Mouse (Mus musculus): ENCODE data around the gene Myoc.
"Not testable (repeated sequence)": the region's sequence is repeated elsewhere in the genome, so short reads cannot be mapped to it uniquely, and the experiment has no call there.

The Myoc gene

GRCm38 (mm10) chr1:162639051-162639750, at the start of gene Myoc:
Gene Myoc, plus strand, starts transcription at chr1:162639155.
- DNase-seq (ENCODE audit: inconsistent age in 2 of 2, low spot score in 1 of 2) = no peak

GRCm38 (mm10) chr1:162589443-162589842, 49.5 kb upstream of the Myoc start:
- peak in 1 of 2 experiments; percentile 30 for DNase-seq (ENCODE audit: inconsistent age in 2 of 2, low spot score in 1 of 2)

- DNase-seq (ENCODE audit: inconsistent age in 2 of 2, low spot score in 1 of 2) = no peak
Observed at GRCm38 (mm10) chr1:162590415-162590997, 48.4 kb upstream of the Myoc start.

- no peak for DNase-seq (ENCODE audit: inconsistent age in 2 of 2, low spot score in 1 of 2)
Observed at GRCm38 (mm10) chr1:162597379-162598102, 41.4 kb upstream of the Myoc start.

DNA sequence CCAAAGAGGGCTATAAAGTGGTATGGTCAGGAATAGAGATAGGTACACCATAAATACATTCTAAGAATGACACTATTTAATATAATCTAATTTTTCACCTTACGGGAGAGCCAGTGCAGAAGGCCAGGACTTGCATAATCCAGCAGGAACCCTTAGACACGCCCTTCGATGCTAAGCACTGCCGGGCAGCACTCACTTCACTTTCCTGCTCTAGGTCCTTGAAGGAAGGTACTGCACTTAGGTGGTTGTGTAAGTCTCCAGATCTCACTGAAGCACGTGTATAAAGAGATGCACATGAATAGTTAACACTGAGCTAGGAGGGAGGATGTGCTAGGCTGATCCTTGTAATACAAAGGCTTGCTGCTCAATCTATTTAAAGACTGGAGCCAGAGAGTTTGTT, 39.3 kb upstream of the Myoc start:
- no peak for DNase-seq (ENCODE audit: inconsistent age in 2 of 2, low spot score in 1 of 2)

- no peak for DNase-seq (ENCODE audit: inconsistent age in 2 of 2, low spot score in 1 of 2)
Observed at GRCm38 (mm10) chr1:162601288-162601687, 37.7 kb upstream of the Myoc start.

- DNase-seq (ENCODE audit: inconsistent age in 2 of 2, low spot score in 1 of 2) = no peak
Observed at GRCm38 (mm10) chr1:162608127-162608526, 30.8 kb upstream of the Myoc start.

- no peak for DNase-seq (ENCODE audit: inconsistent age in 2 of 2, low spot score in 1 of 2)
Observed at GRCm38 (mm10) chr1:162609633-162610250, 29.2 kb upstream of the Myoc start.

- DNase-seq (ENCODE audit: inconsistent age in 2 of 2, low spot score in 1 of 2) = no peak
Observed at GRCm38 (mm10) chr1:162611191-162611590, 27.8 kb upstream of the Myoc start.

- no peak for DNase-seq (ENCODE audit: inconsistent age in 2 of 2, low spot score in 1 of 2)
Observed at GRCm38 (mm10) chr1:162615511-162615910, 23.4 kb upstream of the Myoc start.

GRCm38 (mm10) chr1:162620487-162620886, 18.5 kb upstream of the Myoc start:
- DNase-seq (ENCODE audit: inconsistent age in 2 of 2, low spot score in 1 of 2) = no peak

- DNase-seq (ENCODE audit: inconsistent age in 2 of 2, low spot score in 1 of 2) = no peak
Observed at GRCm38 (mm10) chr1:162623895-162624294, 15.1 kb upstream of the Myoc start.

DNA sequence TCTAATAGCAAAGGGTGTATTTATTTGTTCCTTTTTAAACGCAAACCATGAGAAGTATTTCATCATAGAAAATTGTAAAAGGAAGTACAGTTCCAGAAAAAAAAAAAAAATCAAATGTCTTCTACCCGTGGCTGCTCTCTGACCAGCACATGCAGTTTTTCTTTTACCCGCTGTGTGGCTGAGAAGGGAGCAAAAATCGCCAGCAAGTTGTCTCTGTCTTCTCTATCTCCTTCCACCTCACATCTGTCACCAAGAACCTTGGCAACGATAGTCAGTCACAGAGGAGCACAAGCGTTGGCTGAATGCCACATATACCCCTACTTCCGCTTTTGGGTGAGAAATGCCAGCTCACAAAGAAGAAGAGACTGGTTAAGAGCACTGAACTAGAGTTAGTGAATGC, 13.7 kb upstream of the Myoc start:
- DNase-seq (ENCODE audit: inconsistent age in 2 of 2, low spot score in 1 of 2) = no peak

GRCm38 (mm10) chr1:162627821-162628220, 11.1 kb upstream of the Myoc start:
- not testable (repeated sequence) for DNase-seq (ENCODE audit: inconsistent age in 2 of 2, low spot score in 1 of 2)

DNA sequence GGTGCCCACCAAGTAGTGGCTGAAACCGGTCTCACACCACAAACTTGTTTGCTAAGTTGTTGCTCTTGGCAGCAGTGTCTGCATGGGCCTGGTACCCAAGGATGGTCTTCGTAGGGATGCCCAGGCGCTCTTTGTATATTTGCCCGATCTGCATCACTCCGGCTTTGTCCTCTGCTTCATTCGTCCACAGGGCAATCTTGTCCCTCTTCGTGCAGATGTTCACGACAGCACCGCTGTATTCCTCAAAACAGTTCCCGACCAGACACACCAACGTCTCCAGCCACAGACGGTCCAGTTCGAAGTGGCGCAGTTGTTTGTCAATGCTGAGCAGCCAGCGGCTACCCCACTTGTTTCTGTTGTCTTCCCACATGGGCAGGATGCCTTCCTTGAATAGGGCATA, 10.6 kb upstream of the Myoc start:
- not testable (repeated sequence) for DNase-seq (ENCODE audit: inconsistent age in 2 of 2, low spot score in 1 of 2)

GRCm38 (mm10) chr1:162635291-162635931, 3.5 kb upstream of the Myoc start:
- DNase-seq (ENCODE audit: inconsistent age in 2 of 2, low spot score in 1 of 2) = not testable (repeated sequence)

DNA sequence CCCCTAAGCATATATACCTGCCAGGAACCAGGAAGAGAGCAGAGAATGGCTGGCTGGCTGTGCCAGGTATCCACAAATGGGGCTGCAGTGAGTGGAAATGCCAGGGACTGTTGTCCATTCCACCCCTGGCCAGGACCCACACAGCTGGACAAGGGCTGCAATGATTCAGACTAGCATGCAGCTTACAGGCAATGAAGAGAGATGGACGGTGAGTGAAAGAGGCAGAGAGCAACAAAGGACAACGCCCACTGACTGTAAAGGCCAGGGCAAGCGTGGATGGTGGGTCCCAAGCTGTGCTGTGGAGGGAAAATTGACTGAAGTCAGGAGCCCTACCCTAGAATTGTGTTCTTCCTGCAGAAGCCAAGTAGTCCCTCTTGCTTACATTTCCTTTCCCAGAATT, 2.4 kb upstream of the Myoc start:
- DNase-seq (ENCODE audit: inconsistent age in 2 of 2, low spot score in 1 of 2) = no peak

- no peak for DNase-seq (ENCODE audit: inconsistent age in 2 of 2, low spot score in 1 of 2)
Observed at GRCm38 (mm10) chr1:162638535-162638934, 420 bp upstream of the Myoc start.

GRCm38 (mm10) chr1:162639861-162640260, 906 bp downstream of the Myoc start:
- no peak for DNase-seq (ENCODE audit: inconsistent age in 2 of 2, low spot score in 1 of 2)

DNA sequence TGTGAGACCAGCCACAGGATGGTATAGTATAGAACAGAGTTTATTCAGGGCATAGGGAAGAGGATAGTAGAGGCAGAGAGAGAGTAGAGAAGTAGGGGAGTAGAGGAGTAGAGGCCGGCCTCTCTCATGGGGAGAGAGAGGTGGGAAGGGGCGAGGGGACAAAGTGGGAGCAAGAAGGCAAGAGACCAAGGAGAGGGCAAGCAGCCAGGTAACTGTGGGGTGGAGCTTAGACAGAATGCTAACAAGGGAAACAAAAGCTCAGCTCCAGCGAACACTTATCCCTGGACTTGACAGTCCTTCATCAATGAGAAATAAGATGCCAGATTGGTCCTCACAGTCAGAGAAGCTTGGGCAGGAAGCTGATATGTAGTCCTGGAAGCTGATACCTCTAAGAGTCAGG, 3.6 kb downstream of the Myoc start:
- DNase-seq (ENCODE audit: inconsistent age in 2 of 2, low spot score in 1 of 2) = no peak

DNA sequence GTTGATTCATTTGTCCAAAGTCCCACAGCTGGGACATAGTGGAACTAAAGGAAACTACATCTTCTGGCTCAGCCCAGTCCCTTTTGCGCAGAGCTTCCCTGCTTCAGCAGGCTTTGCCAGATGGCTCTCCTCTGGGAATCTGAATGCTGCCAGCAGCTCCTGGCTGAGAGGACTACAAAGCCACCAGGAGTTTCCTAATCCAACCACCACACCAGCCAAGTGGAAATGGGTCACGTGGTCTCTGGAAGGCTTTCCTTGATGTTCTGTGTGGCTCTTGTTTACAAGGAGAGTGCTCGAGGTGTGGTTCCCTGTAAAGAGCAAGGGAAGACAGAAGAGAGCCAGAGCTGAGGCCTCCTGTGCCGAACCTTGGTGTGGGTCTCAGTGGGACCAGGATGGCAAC, 4.8 kb downstream of the Myoc start:
- peak in 1 of 2 experiments; percentile 72 for DNase-seq (ENCODE audit: inconsistent age in 2 of 2, low spot score in 1 of 2)
